Mouse (Mus musculus) testis, adult 2 months (tissue): ENCODE results near the gene Ppp1ca. TPM values are rescaled to one million over a fixed set of nuclear protein-coding genes. Genes with fewer than 3 reads are reported as not detected.

ENCODE experiments used
- H3K27ac ChIP-seq: fragments of 200-500 bp; 2 replicates; pipeline ENCODE4 v1.5.1; 2012; ENCODE audit warnings: low read depth, low read length; ENCODE audit not compliant: control insufficient read depth, insufficient read depth
- H3K27me3 ChIP-seq: fragments of 200-500 bp; 2 replicates; pipeline ENCODE4 v1.6.1; 2012; ENCODE audit warnings: mild to moderate bottlenecking, low read length, moderate library complexity; ENCODE audit not compliant: control insufficient read depth, insufficient read depth
- H3K36me3 ChIP-seq: fragments of 200-500 bp; 2 replicates; pipeline ENCODE4 v1.6.1; 2012; ENCODE audit warnings: mild to moderate bottlenecking, low read length; ENCODE audit not compliant: control insufficient read depth, insufficient read depth
- H3K4me1 ChIP-seq: fragments of 200-500 bp; 2 replicates; pipeline ENCODE4 v1.6.1; 2012; ENCODE audit warnings: low read length; ENCODE audit not compliant: control insufficient read depth, insufficient read depth
- H3K4me3 ChIP-seq: fragments of 200-500 bp; 2 replicates; pipeline ENCODE4 v1.5.1; 2012; ENCODE audit warnings: low read depth, mild to moderate bottlenecking, low read length, moderate library complexity, mixed read lengths; ENCODE audit not compliant: control insufficient read depth
- CTCF ChIP-seq: fragments of 200-500 bp; IDR thresholded peaks from 2 replicates; pipeline ENCODE4 v1.5.1; 2012; ENCODE audit warnings: low read depth, mild to moderate bottlenecking, inconsistent platforms, low read length, moderate library complexity; ENCODE audit not compliant: control insufficient read depth, insufficient read depth, insufficient replicate concordance
- POLR2A ChIP-seq: fragments of 200-500 bp; IDR thresholded peaks from 2 replicates; pipeline ENCODE4 v1.6.1; 2012; ENCODE audit warnings: low read depth, mild to moderate bottlenecking, inconsistent platforms, low read length, moderate library complexity; ENCODE audit not compliant: control insufficient read depth
- polyA plus RNA-seq: library from polyadenylated mRNA; depleted of rRNA; stranded (reverse); fragments of >200 nt; gene quantifications from 2 replicates; pipeline ENCODE4 v1.2.3, GENCODE M21; 2012

Gene Ppp1ca
- polyA plus RNA-seq, 1 experiment, result 48.8 TPM

- Histone ChIP-seq H3K36me3 (no peaks in the 10 kb centered on the region), H3K4me3 (no peak overlapping the region), H3K4me1 (0 out of 2 replicates have a peak, but pooled peaks cover 2% of the 10 kb centered on the region), H3K27me3 (no peaks in the 10 kb centered on the region), H3K27ac (no peak overlapping the region)
- TF ChIP-seq CTCF (no peak), POLR2A (no peak)
These were observed 8.2 kb upstream of the Ppp1ca start for GRCm38 (mm10) chr19:4183689-4184088.

- H3K4me3 ChIP-seq, result no peak overlapping the region
- no peaks in the 10 kb centered on the region for H3K36me3 ChIP-seq
- H3K27ac ChIP-seq, result 0 out of 2 replicates have a peak overlapping the region, but pooled peaks have one; percentile 7
- 0 out of 2 replicates have a peak, but pooled peaks cover 2% of the 10 kb centered on the region for H3K4me1 ChIP-seq
- no peaks in the 10 kb centered on the region for H3K27me3 ChIP-seq
- TF ChIP-seq POLR2A, result no peak
- TF ChIP-seq CTCF, result no peak
These were observed 6.6 kb upstream of the Ppp1ca start for GRCm38 (mm10) chr19:4184976-4185975.

DNA sequence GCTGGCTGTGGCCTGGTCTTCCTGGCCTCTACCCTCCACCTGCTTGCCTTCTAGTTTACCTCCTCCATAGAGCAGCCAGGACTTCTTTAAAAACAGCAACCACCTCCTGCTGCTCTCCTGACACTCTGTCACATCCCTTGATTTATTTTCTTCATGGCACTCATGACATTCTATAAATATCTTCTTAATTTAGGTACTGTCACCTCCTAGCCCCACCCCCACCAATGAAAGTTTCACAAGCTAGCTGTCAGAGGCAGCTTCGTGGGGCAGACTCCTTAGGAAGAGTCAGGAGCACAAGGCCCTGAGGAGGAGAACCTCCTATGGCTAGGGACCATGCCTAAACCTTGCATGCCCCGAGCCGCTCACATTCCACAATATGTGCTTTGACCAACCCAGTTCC is 4.6 kb upstream of the Ppp1ca start:
- Histone ChIP-seq H3K27ac (no peak overlapping the region), H3K4me1 (peaks cover 7% of the 10 kb centered on the region), H3K36me3 (no peaks in the 10 kb centered on the region), H3K27me3 (no peaks in the 10 kb centered on the region), H3K4me3 (no peak overlapping the region)
- no peak for TF ChIP-seq CTCF
- no peak for TF ChIP-seq POLR2A

- TF ChIP-seq CTCF (no peak), POLR2A (no peak)
- no peaks in the 10 kb centered on the region for H3K36me3 ChIP-seq
- H3K27me3 ChIP-seq, result no peaks in the 10 kb centered on the region
- H3K27ac ChIP-seq, result no peak overlapping the region
- H3K4me1 ChIP-seq, result peaks cover 13% of the 10 kb centered on the region
- no peak overlapping the region for H3K4me3 ChIP-seq
These were observed 2.7 kb upstream of the Ppp1ca start for GRCm38 (mm10) chr19:4189051-4189620.

DNA sequence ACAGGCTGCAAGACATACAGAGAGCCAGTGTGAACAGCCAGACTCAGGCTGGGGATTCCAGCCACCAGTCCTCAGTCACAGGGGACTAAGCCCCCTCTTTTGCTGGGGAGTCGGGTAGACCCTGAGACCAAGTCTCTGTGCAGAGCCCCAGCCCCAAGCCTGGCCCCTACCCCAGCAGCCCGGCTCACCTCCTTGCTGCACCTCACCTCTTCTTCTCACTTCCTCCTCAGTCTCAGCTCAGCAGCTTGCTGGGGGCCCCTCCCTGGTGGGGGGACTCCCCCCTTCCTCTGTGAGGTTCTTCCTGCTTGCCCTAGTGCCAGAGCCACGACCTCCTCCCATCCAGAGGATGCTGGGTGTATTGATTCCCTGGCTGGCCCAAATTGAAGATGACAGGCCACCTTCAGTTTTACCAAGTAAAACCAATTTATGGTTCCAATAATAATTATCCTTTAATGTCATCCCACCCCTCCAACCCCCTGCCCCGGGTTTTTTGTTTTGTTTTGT is 982 bp upstream of the Ppp1ca start, which contains the start of gene Tbc1d10c:
Tbc1d10c (minus strand) TSS at position 454 of the 504 bp plus-strand sequence.
- Histone ChIP-seq H3K27me3 (no peaks in the 10 kb centered on the region), H3K27ac (peak within 1 kb of the TSS; percentile 75), H3K4me3 (peak within 1 kb of the TSS; percentile 91), H3K4me1 (peaks cover 11% of the 10 kb centered on the region), H3K36me3 (no peaks in the 10 kb centered on the region)
- TF ChIP-seq POLR2A (no peak), CTCF (no peak)

DNA sequence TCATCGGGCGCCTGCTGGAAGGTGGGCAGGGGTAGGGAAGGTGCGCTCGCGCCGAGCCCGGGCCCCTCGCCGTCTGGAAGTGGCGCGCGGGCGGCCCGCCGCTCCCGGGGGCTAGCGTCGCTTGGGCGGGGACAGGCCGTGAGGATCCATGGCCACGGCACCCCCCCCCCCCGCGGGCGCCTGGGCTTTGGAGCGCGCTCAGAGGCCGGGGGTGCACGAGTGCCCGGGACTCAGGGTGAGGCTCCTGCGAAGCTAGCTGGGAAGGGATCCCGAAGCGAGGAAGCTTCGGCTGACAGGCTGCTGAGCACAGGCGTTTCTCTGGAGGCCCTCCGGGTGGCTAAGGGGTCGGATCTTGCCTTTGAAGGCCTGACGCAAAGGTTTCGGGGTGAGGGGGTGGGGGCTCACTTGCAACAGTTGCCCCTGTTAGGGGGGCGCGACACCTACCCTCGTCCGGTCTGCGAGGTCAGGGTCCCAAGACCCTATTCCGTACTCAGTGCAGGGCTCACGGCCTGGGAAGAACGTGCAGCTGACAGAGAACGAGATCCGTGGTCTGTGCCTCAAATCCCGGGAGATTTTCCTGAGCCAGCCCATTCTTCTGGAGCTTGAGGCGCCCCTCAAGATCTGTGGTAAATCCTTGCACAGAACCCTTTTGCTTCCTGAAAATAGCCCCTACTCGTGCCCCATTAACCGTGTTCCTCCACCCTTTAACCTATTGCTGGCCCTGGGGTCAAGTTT is 553 bp downstream of the Ppp1ca start:
- H3K36me3 ChIP-seq, result no peaks in the 10 kb centered on the region
- TF ChIP-seq CTCF, result no peak
- no peak for TF ChIP-seq POLR2A
- peak overlapping the region; percentile 75 for H3K27ac ChIP-seq
- H3K4me1 ChIP-seq, result peaks cover 11% of the 10 kb centered on the region
- peak overlapping the region; percentile 91 for H3K4me3 ChIP-seq
- no peaks in the 10 kb centered on the region for H3K27me3 ChIP-seq

DNA sequence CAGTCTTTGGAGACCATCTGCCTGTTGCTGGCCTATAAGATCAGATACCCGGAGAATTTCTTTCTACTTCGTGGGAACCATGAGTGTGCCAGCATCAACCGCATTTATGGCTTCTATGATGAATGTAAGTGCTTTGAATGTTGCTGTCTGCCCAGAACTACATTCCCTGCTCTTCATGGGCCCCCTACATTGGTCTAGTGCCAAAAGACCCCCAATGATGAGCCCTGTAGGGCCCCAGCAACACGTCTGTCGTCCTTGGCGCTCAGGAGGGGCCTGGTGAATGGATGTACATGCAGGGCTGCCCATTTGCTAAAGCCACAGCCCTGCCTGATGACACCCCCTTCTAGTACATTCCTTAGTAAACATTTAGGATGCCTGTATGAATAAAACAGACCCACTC is 1.3 kb downstream of the Ppp1ca start:
- Histone ChIP-seq H3K4me3 (no peak overlapping the region), H3K36me3 (no peaks in the 10 kb centered on the region), H3K4me1 (peaks cover 11% of the 10 kb centered on the region), H3K27ac (no peak overlapping the region), H3K27me3 (no peaks in the 10 kb centered on the region)
- TF ChIP-seq CTCF (no peak), POLR2A (no peak)
